Mouse (Mus musculus) CH12.LX (cell line): ENCODE measurements around the gene Npr1.

Experiments
- CHD1 ChIP-seq: IDR thresholded peaks from 2 replicates; pipeline ENCODE4 v1.6.1; 2012; ENCODE audit warnings: low read depth, low read length, improper control_type of control experiment, inconsistent platforms
- CHD2 ChIP-seq: IDR thresholded peaks from 2 replicates; pipeline ENCODE4 v1.6.1; 2011; ENCODE audit warnings: low read length, improper control_type of control experiment
- CTCF ChIP-seq, 2 experiments: IDR thresholded peaks in 1 of 2; conservative IDR thresholded peaks in 1 of 2; 2 replicates each; pipeline ENCODE4 v1.5.1; 2011 to 2012; ENCODE audit warnings: low read depth in 2 of 2, low read length in 2 of 2, improper control_type of control experiment in 1 of 2, inconsistent platforms in 1 of 2, mild to moderate bottlenecking in 1 of 2, moderate library complexity in 1 of 2
- E2F4 ChIP-seq: IDR thresholded peaks from 2 replicates; pipeline ENCODE4 v1.6.1; 2011; ENCODE audit warnings: low read depth, low read length, improper control_type of control experiment; ENCODE audit not compliant: insufficient replicate concordance
- ELF1 ChIP-seq: IDR thresholded peaks from 2 replicates; pipeline ENCODE4 v1.6.1; 2014; ENCODE audit warnings: low read depth, mild to moderate bottlenecking, inconsistent platforms, low read length, improper control_type of control experiment
- HCFC1 ChIP-seq: IDR thresholded peaks from 2 replicates; pipeline ENCODE4 v1.6.1; 2012; ENCODE audit warnings: low read depth, mild to moderate bottlenecking, inconsistent platforms, low read length, improper control_type of control experiment
- MAX ChIP-seq: IDR thresholded peaks from 2 replicates; pipeline ENCODE4 v1.6.1; 2011; ENCODE audit warnings: low read length, improper control_type of control experiment
- MEF2A ChIP-seq: IDR thresholded peaks from 2 replicates; pipeline ENCODE4 v1.6.1; 2014; ENCODE audit warnings: low read depth, mild to moderate bottlenecking, inconsistent platforms, low read length, improper control_type of control experiment, borderline replicate concordance
- POLR2A ChIP-seq: IDR thresholded peaks from 2 replicates; pipeline ENCODE4 v1.6.1; 2011; ENCODE audit warnings: low read depth, mild to moderate bottlenecking, improper control_type of control experiment, low read length
- POLR2AphosphoS2 ChIP-seq: IDR thresholded peaks from 2 replicates; pipeline ENCODE4 v1.6.1; 2011; ENCODE audit warnings: low read depth, low read length, improper control_type of control experiment
- RCOR1 ChIP-seq: conservative IDR thresholded peaks from 2 replicates; pipeline ENCODE4 v1.6.1; 2012; ENCODE audit warnings: low read depth, mild to moderate bottlenecking, inconsistent platforms, low read length, improper control_type of control experiment
- USF1 ChIP-seq: IDR thresholded peaks from 2 replicates; pipeline ENCODE4 v1.6.1; 2014; ENCODE audit warnings: low read depth, mild to moderate bottlenecking, inconsistent platforms, low read length, improper control_type of control experiment
- ZC3H11A ChIP-seq: IDR thresholded peaks from 2 replicates; pipeline ENCODE4 v1.6.1; 2012; ENCODE audit warnings: low read depth, mild to moderate bottlenecking, inconsistent platforms, low read length, improper control_type of control experiment
- ZMIZ1 ChIP-seq: IDR thresholded peaks from 2 replicates; pipeline ENCODE4 v1.6.1; 2012; ENCODE audit warnings: low read depth, mild to moderate bottlenecking, inconsistent platforms, low read length, improper control_type of control experiment

- TF ChIP-seq HCFC1: peak; percentile 77
- TF ChIP-seq CHD2: peak; percentile 62
- TF ChIP-seq POLR2A: peak; percentile 93
- peak; percentile 85; the same call in 1 of the 2 replicates for TF ChIP-seq E2F4
- no peak for TF ChIP-seq RCOR1
- no peak for TF ChIP-seq CTCF (conservative IDR thresholded peaks at IDR 0.05 in 1 of 2, IDR thresholded peaks at IDR 0.05 in 1 of 2; ENCODE audit: low read depth in 2 of 2, low read length in 2 of 2)
- TF ChIP-seq MEF2A: peak; percentile 23
- no peak for TF ChIP-seq ZC3H11A
- TF ChIP-seq POLR2AphosphoS2: peak; percentile 93
- TF ChIP-seq USF1: no peak
- TF ChIP-seq ELF1: peak; percentile 95
- TF ChIP-seq CHD1: no peak
- peak; percentile 32; the same call in 1 of the 2 replicates for TF ChIP-seq MAX
- TF ChIP-seq ZMIZ1: peak; percentile 89
Measured at GRCm38 (mm10) chr3:90433381-90434020, 32.2 kb downstream of the Npr1 start, which contains the start of gene Ints3.
